In genomic region chr1:74411753-74412325, GRCm38 (mm10) we compare ENCODE assay signal across 25 mouse cellular contexts. TPM values are rescaled to one million over a fixed set of nuclear protein-coding genes. Genes with fewer than 3 reads are reported as not detected.
DNase-seq lines count a peak whose midpoint lies in the region; ATAC-seq and TF ChIP-seq lines count a peak whose summit lies in the region.
"Had no signal": no experiment of that assay in that cellular context is flagged by ENCODE, and none has a peak within 500 bp of the region (broad histone marks: within the 10 kb centered on the region; RNA-seq: fewer than 3 reads in every experiment).

No protein-coding gene starts in this region.

- peak; percentile 84 for DNase-seq in adrenal gland, adult 8-10 months
- peak; percentile 72 for DNase-seq in adrenal gland, postnatal 14 days
- DNase-seq in stomach, postnatal 0 days (ENCODE audit: low spot score): no peak
- no peak for DNase-seq in lung, postnatal 4 days
- DNase-seq in left cerebral cortex, adult 8-10 months (ENCODE audit: low spot score in 2 of 2): no peak
- DNase-seq: cerebellum, adult 2 months; cerebellum, postnatal 14 days; embryo, embryonic 11 days; gastrocnemius, adult 2 months; gastrocnemius, postnatal 36 days; heart, adult 11 months; heart, postnatal 4 days had no signal

- peak overlapping the region; percentile 68 for H3K27ac ChIP-seq in intestine, embryonic 16.5 days (ENCODE audit: low read length)
- no peak overlapping the region for H3K27ac ChIP-seq in stomach, postnatal 0 days (replicated peaks)
- H3K27ac ChIP-seq: embryonic facial prominence, embryonic 15.5 days; forebrain, embryonic 10.5 days; gastrocnemius, adult 2 months; heart, embryonic 13.5 days; hindbrain, embryonic 12.5 days had no signal

- no peak for TF ChIP-seq CTCF in stomach, postnatal 0 days (IDR thresholded peaks at IDR 0.05; ENCODE audit: low read depth)

- H3K4me3 ChIP-seq in intestine, embryonic 16.5 days (ENCODE audit: low read length): peak overlapping the region; percentile 47
- H3K4me3 ChIP-seq in stomach, postnatal 0 days (ENCODE audit: low read depth, low read length): no peak overlapping the region
- H3K4me3 ChIP-seq: embryonic facial prominence, embryonic 15.5 days; erythroblast, embryonic 14.5 days; forebrain, embryonic 10.5 days; gastrocnemius, adult 2 months; heart, embryonic 13.5 days; hindbrain, embryonic 12.5 days had no signal

- H3K27me3 ChIP-seq in intestine, embryonic 16.5 days (replicated peaks; ENCODE audit: control insufficient read depth, insufficient read depth, low read length): no peaks in the 10 kb centered on the region
- H3K27me3 ChIP-seq in stomach, postnatal 0 days (ENCODE audit: control insufficient read depth, insufficient read depth, low read length): no peaks in the 10 kb centered on the region
- H3K27me3 ChIP-seq: CH12.LX; embryonic facial prominence, embryonic 15.5 days; heart, embryonic 13.5 days; hindbrain, embryonic 12.5 days; Patski had no signal

- 0 out of 2 replicates have a peak, but pooled peaks have one; percentile 3 for ATAC-seq in intestine, embryonic 16.5 days
- ATAC-seq in stomach, postnatal 0 days (ENCODE audit: low FRiP score, low TSS enrichment): peak; percentile 47
- ATAC-seq: activated CD4-positive, CD25-positive, alpha-beta regulatory T cell, adult 4 months; forebrain, embryonic 14.5 days; hindbrain, embryonic 16.5 days; inflammation-experienced regulatory T-cells, adult 6 months; Patski had no signal

- peaks cover 24% of the 10 kb centered on the region for H3K4me1 ChIP-seq in intestine, embryonic 16.5 days (ENCODE audit: control insufficient read depth, insufficient read depth, low read length)
- H3K4me1 ChIP-seq in stomach, postnatal 0 days (replicated peaks; ENCODE audit: control insufficient read depth, insufficient read depth): no peaks in the 10 kb centered on the region
- H3K4me1 ChIP-seq: embryonic facial prominence, embryonic 15.5 days; heart, embryonic 13.5 days; hindbrain, embryonic 12.5 days had no signal

- no peaks in the 10 kb centered on the region for H3K36me3 ChIP-seq in intestine, embryonic 16.5 days (ENCODE audit: control insufficient read depth, insufficient read depth, low read length)
- no peaks in the 10 kb centered on the region for H3K36me3 ChIP-seq in stomach, postnatal 0 days (ENCODE audit: control insufficient read depth, insufficient read depth, low read length)
- H3K36me3 ChIP-seq: embryonic facial prominence, embryonic 15.5 days; forebrain, embryonic 10.5 days; heart, embryonic 13.5 days; hindbrain, embryonic 12.5 days had no signal

- TF ChIP-seq EP300 in stomach, postnatal 0 days (optimal IDR thresholded peaks at IDR 0.05): no peak

- 44% methylated on average over 2 of the region's 2 CpGs for WGBS in intestine, embryonic 16.5 days
- 26% methylated on average over 2 of the region's 2 CpGs for WGBS in stomach, postnatal 0 days

- no peaks in the 10 kb centered on the region for H3K9me3 ChIP-seq in intestine, embryonic 16.5 days (ENCODE audit: control insufficient read depth, low read length)
- no peaks in the 10 kb centered on the region for H3K9me3 ChIP-seq in stomach, postnatal 0 days (ENCODE audit: control insufficient read depth, low read length)
- H3K9me3 ChIP-seq: embryonic facial prominence, embryonic 15.5 days; forebrain, embryonic 10.5 days; heart, embryonic 13.5 days; hindbrain, embryonic 12.5 days had no signal

- H3K4me2 ChIP-seq in intestine, embryonic 16.5 days (ENCODE audit: low read depth, low read length): peak overlapping the region; percentile 51
- H3K4me2 ChIP-seq in stomach, postnatal 0 days (replicated peaks; ENCODE audit: low read depth): no peak overlapping the region
- H3K4me2 ChIP-seq: embryonic facial prominence, embryonic 15.5 days; heart, embryonic 13.5 days; hindbrain, embryonic 12.5 days had no signal

- 0 out of 2 replicates have a peak overlapping the region, but pooled peaks have one; percentile 24 for H3K9ac ChIP-seq in intestine, embryonic 16.5 days (ENCODE audit: low read depth, low read length)
- H3K9ac ChIP-seq in stomach, postnatal 0 days (ENCODE audit: low read length): no peak overlapping the region
- H3K9ac ChIP-seq: embryonic facial prominence, embryonic 15.5 days; heart, embryonic 13.5 days; hindbrain, embryonic 12.5 days had no signal

RNA-seq across cellular contexts. Expression of gene Vil1, which starts 2.7 kb away (rescaled TPM):
- total RNA-seq in adrenal gland, adult 8-10 months (2022): 1 to 10 TPM in 3 of 4 experiments, under 1 TPM in 1; 0.96 to 4.1 (median 2.6) TPM
- total RNA-seq in adrenal gland, postnatal 14 days (2021): 2.4 and 3.0 TPM in 2 replicates
- polyA plus RNA-seq in intestine, embryonic 16.5 days (2015; fragmentation: Nextera tagmentation; extraction: Ambion mirVana): 207 and 244 TPM in 2 replicates
- polyA plus RNA-seq in stomach, postnatal 0 days (2015; fragmentation: Nextera tagmentation; extraction: Ambion mirVana): 11.1 and 12.8 TPM in 2 replicates
- under 1 TPM; 0.57 to 0.74 (median 0.64) TPM for total RNA-seq in left cerebral cortex, adult 8-10 months (2022)
- total RNA-seq: gastrocnemius, adult 2 months; gastrocnemius, postnatal 36 days had no signal
- polyA plus RNA-seq: erythroblast, embryonic 14.5 days had no signal

RNA-seq across cellular contexts. Expression of gene Ctdsp1, which starts 20.5 kb away (rescaled TPM):
- 100 to 1,000 TPM; 141 to 175 (median 160) TPM for total RNA-seq in adrenal gland, adult 8-10 months (2022)
- total RNA-seq in adrenal gland, postnatal 14 days (2021): 128 and 130 TPM in 2 replicates
- polyA plus RNA-seq in intestine, embryonic 16.5 days (2015; fragmentation: Nextera tagmentation; extraction: Ambion mirVana): 69.4 and 72.3 TPM in 2 replicates
- 45.2 and 47.4 TPM in 2 replicates for polyA plus RNA-seq in stomach, postnatal 0 days (2015; fragmentation: Nextera tagmentation; extraction: Ambion mirVana)
- 10 to 100 TPM; 27.2 to 33.7 (median 29.5) TPM for total RNA-seq in left cerebral cortex, adult 8-10 months (2022)

RNA-seq across cellular contexts. Expression of gene Slc11a1, which starts 36.8 kb away (rescaled TPM):
- total RNA-seq in adrenal gland, adult 8-10 months (2022): 10 to 100 TPM; 12.9 to 29.1 (median 19.7) TPM
- 5.3 and 6.9 TPM in 2 replicates for total RNA-seq in adrenal gland, postnatal 14 days (2021)
- 8.0 and 8.9 TPM in 2 replicates for polyA plus RNA-seq in intestine, embryonic 16.5 days (2015; fragmentation: Nextera tagmentation; extraction: Ambion mirVana)
- 3.0 and 3.8 TPM in 2 replicates for polyA plus RNA-seq in stomach, postnatal 0 days (2015; fragmentation: Nextera tagmentation; extraction: Ambion mirVana)
- 10 to 100 TPM in 2 of 4 experiments, 1 to 10 TPM in 2; 3.8 to 35.1 (median 15.5) TPM for total RNA-seq in left cerebral cortex, adult 8-10 months (2022)

RNA-seq across cellular contexts. Expression of gene Catip, which starts 49.9 kb away (rescaled TPM):
- total RNA-seq in adrenal gland, adult 8-10 months (2022): 1 to 10 TPM in 2 of 4 experiments, under 1 TPM in 2; 0.21 to 1.4 (median 0.81) TPM
- total RNA-seq in adrenal gland, postnatal 14 days (2021): 0.15 and 0.45 TPM in 2 replicates
- polyA plus RNA-seq in intestine, embryonic 16.5 days (2015; fragmentation: Nextera tagmentation; extraction: Ambion mirVana): 0.24 and 0.50 TPM in 2 replicates
- 0.50 and 0.73 TPM in 2 replicates for polyA plus RNA-seq in stomach, postnatal 0 days (2015; fragmentation: Nextera tagmentation; extraction: Ambion mirVana)
- 1 to 10 TPM; 1.4 to 2.5 (median 1.8) TPM for total RNA-seq in left cerebral cortex, adult 8-10 months (2022)
- total RNA-seq: common myeloid progenitor, adult 5-6 weeks had no signal
- polyA plus RNA-seq: activated CD4-positive, CD25-positive, alpha-beta regulatory T cell, adult 4 months; erythroblast, embryonic 14.5 days; inflammation-experienced regulatory T-cells, adult 6 months had no signal

Comparison
In these comparisons a context has a peak if more than half of its experiments do, and no peak if none do; other contexts are left out.
1. DNase-seq: peak in adrenal gland, adult 8-10 months (single experiment) and adrenal gland, postnatal 14 days (single experiment); none in stomach, postnatal 0 days (single experiment), lung, postnatal 4 days (0 of 2) and left cerebral cortex, adult 8-10 months (0 of 2).